Mouse (Mus musculus): Measurements from ENCODE around the gene Vmp1.

DNA sequence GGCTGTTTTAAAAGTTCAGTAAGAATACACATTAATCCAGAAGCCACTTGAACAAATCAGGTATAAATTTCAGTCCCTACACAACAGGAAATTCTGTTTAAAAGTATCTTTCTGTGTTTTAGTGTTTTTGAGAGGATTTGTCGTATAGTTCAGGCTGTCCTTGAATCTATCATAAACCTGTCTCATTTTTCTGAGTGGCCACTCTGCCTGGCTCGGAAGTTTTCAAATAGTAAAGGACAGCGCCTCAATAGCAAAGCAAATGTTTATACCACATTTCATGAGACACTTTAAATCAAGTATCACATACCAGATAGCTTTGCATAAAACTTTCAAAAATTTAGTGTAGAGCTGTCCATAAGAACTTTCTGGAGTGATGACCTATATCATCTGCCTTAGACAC lies 34.7 kb upstream of the Vmp1 start:
- TF ChIP-seq CTCF (IDR thresholded peaks at IDR 0.05; ENCODE audit: borderline replicate concordance, extremely low read depth, insufficient read depth, insufficient read length) (no peak), POLR2A (IDR thresholded peaks at IDR 0.05; ENCODE audit: borderline replicate concordance, extremely low read depth, insufficient read depth, insufficient read length, poor library complexity, severe bottlenecking) (no peak)

Data from brain, embryonic 14.5 days (tissue).